In genomic region chr4:140084521-140085011, GRCm38 (mm10) we compare ENCODE assay signal across 9 mouse cellular contexts.
DNase-seq lines count a peak whose midpoint lies in the region; ATAC-seq and TF ChIP-seq lines count a peak whose summit lies in the region.
"Had no signal": no experiment of that assay in that cellular context is flagged by ENCODE, and none has a peak within 500 bp of the region (broad histone marks: within the 10 kb centered on the region; RNA-seq: fewer than 3 reads in every experiment).

No protein-coding gene starts in this region.

- DNase-seq in adrenal gland, postnatal 10 days: peak; percentile 43
- DNase-seq in adrenal gland, adult 8-10 months: no peak
- peak; percentile 32 to 55 for DNase-seq in left cerebral cortex, postnatal 25 days (ENCODE audit: low spot score in 2 of 2)
- DNase-seq in left cerebral cortex, adult 11 months (ENCODE audit: low spot score): no peak
- DNase-seq in c-Kit-positive CD71-positive TER-119-positive erythroid progenitor cells, embryonic 14.5 days (ENCODE audit: low spot score): no peak
- no peak for DNase-seq in T-cell, adult 2 months (ENCODE audit: low spot score)

- H3K4me3 ChIP-seq in heart, embryonic 14.5 days (ENCODE audit: control insufficient read depth in 1 of 2, insufficient read depth in 1 of 2, low read depth in 1 of 2, low read length in 2 of 2): no peak overlapping the region
- no peak overlapping the region for H3K4me3 ChIP-seq in olfactory bulb, adult 2 months (ENCODE audit: insufficient read depth, low read depth, low read length)
- H3K4me3 ChIP-seq: myocyte had no signal

- H3K9me3 ChIP-seq in heart, embryonic 14.5 days (ENCODE audit: control insufficient read depth, low read length): no peaks in the 10 kb centered on the region

- no peak for TF ChIP-seq CTCF in olfactory bulb, adult 2 months (IDR thresholded peaks at IDR 0.05; ENCODE audit: insufficient read depth, low read depth, low read length)

- TF ChIP-seq POLR2A in olfactory bulb, adult 2 months (IDR thresholded peaks at IDR 0.05; ENCODE audit: insufficient read depth, low read depth, low read length): no peak

- H3K4me1 ChIP-seq in heart, embryonic 14.5 days (ENCODE audit: control insufficient read depth in 2 of 2, insufficient read depth in 2 of 2, low read length in 2 of 2): peaks cover 4% of the 10 kb centered on the region in 2 experiments; a peak in 1 of 4 replicates
- H3K4me1 ChIP-seq in olfactory bulb, adult 2 months (ENCODE audit: control insufficient read depth, insufficient read depth, low read length): peaks cover 24% of the 10 kb centered on the region

- no peak overlapping the region for H3K4me2 ChIP-seq in heart, embryonic 14.5 days (ENCODE audit: low read length)

- peak; percentile 55; the same call in 1 of the 2 replicates for ATAC-seq in heart, embryonic 14.5 days (ENCODE audit: insufficient number of reproducible peaks, insufficient read depth, low FRiP score, low read depth)

- intact Hi-C loops in left cerebral cortex, postnatal 25 days (cut with DNase I): no loop called here

- WGBS in heart, embryonic 14.5 days: 45% methylated on average over 11 of the region's 11 CpGs
- WGBS in olfactory bulb, adult 2 months: 44% methylated on average over 11 of the region's 11 CpGs

- no peak overlapping the region for H3K9ac ChIP-seq in heart, embryonic 14.5 days (ENCODE audit: low read length)

- no peaks in the 10 kb centered on the region for H3K36me3 ChIP-seq in heart, embryonic 14.5 days (ENCODE audit: control insufficient read depth, insufficient read depth, low read length)

- peak overlapping the region in 1 of 2 experiments; percentile 50; a peak in 1 of 4 replicates for H3K27ac ChIP-seq in heart, embryonic 14.5 days (replicated peaks in 1 of 2; ENCODE audit: control insufficient read depth in 1 of 2, insufficient read depth in 1 of 2, low read depth in 2 of 2, low read length in 2 of 2)
- peak overlapping the region; percentile 13; the same call in 1 of the 2 replicates for H3K27ac ChIP-seq in olfactory bulb, adult 2 months (ENCODE audit: insufficient read depth, low read depth, low read length)

- no peaks in the 10 kb centered on the region for H3K27me3 ChIP-seq in heart, embryonic 14.5 days (ENCODE audit: control insufficient read depth, insufficient read depth, low read length)

Comparison
In these comparisons a context has a peak if more than half of its experiments do, and no peak if none do; other contexts are left out.
1. DNase-seq: peak in adrenal gland, postnatal 10 days (single experiment) and left cerebral cortex, postnatal 25 days (2 of 2); none in adrenal gland, adult 8-10 months (single experiment), left cerebral cortex, adult 11 months (single experiment), c-Kit-positive CD71-positive TER-119-positive erythroid progenitor cells, embryonic 14.5 days (single experiment) and T-cell, adult 2 months (single experiment).